9 mouse cellular contexts compared by ENCODE assay signal in the genomic region with DNA sequence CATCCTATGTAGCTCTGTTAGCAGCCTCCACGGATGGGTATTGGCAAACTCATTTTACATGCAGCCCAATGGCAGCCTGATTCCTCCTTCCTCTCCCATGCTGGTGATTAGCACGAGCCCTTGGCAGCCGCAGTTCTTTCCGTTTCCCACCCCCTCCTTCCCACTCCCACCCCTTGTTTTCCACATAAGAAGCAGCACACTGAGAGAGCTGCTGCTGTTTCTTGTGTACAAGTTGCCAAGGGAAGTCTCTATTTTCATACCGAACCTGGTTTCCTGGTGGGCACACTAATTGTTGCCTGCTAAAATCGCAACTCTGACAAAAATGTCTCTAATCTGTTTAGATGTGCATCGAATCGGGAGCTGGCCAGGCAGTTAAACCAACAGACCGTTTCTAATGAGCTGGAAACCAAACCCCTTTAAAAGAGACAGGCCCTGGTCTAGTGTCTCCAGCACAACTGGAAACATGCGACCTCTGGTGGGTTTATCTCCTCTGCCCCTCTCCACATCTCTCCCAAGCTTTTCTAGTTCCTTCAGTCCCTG.
DNase-seq lines count a peak whose midpoint lies in the region; ATAC-seq and TF ChIP-seq lines count a peak whose summit lies in the region.
"Had no signal": no experiment of that assay in that cellular context is flagged by ENCODE, and none has a peak within 500 bp of the region (broad histone marks: within the 10 kb centered on the region; RNA-seq: fewer than 3 reads in every experiment).

No protein-coding gene starts in this region.

- peak overlapping the region; percentile 26 for H3K4me2 ChIP-seq in embryonic facial prominence, embryonic 12.5 days (replicated peaks)
- H3K4me2 ChIP-seq in kidney, embryonic 14.5 days (replicated peaks; ENCODE audit: low read depth, low read length), result peak overlapping the region; percentile 28
- H3K4me2 ChIP-seq in neural tube, embryonic 14.5 days (ENCODE audit: low read depth, low read length), result peak overlapping the region; percentile 1; the same call in 1 of the 2 replicates

- DNase-seq in layer of hippocampus, adult 2 months (ENCODE audit: low spot score in 2 of 2), result peak; percentile 24 to 37
- DNase-seq in layer of hippocampus, adult 11-12 months (ENCODE audit: low spot score), result no peak
- no peak for DNase-seq in MN1 (ENCODE audit: low spot score)
- no peak for DNase-seq in cerebellum, adult 11 months
- no peak for DNase-seq in B cell, adult 2 months
- DNase-seq: heart, adult 18-20 months had no signal

- H3K4me3 ChIP-seq in layer of hippocampus, adult 2 months, result peak overlapping the region; percentile 2
- H3K4me3 ChIP-seq in embryonic facial prominence, embryonic 12.5 days, result no peak overlapping the region
- H3K4me3 ChIP-seq in kidney, embryonic 14.5 days (ENCODE audit: low read length), result no peak overlapping the region; the same call in 1 of the 2 replicates
- no peak overlapping the region for H3K4me3 ChIP-seq in neural tube, embryonic 14.5 days (ENCODE audit: low read depth, low read length)

- no peaks in the 10 kb centered on the region for H3K9me3 ChIP-seq in embryonic facial prominence, embryonic 12.5 days
- H3K9me3 ChIP-seq in kidney, embryonic 14.5 days (ENCODE audit: control insufficient read depth, low read length), result no peaks in the 10 kb centered on the region
- no peaks in the 10 kb centered on the region for H3K9me3 ChIP-seq in neural tube, embryonic 14.5 days (ENCODE audit: control insufficient read depth, low read length)

- H3K4me1 ChIP-seq in embryonic facial prominence, embryonic 12.5 days, result peaks cover 5% of the 10 kb centered on the region; the same call in 1 of the 2 replicates
- H3K4me1 ChIP-seq in kidney, embryonic 14.5 days (ENCODE audit: control insufficient read depth, insufficient read depth, low read length), result peaks cover 13% of the 10 kb centered on the region
- no peaks in the 10 kb centered on the region for H3K4me1 ChIP-seq in neural tube, embryonic 14.5 days (ENCODE audit: control insufficient read depth, insufficient read depth, low read length)

- 22% methylated on average over 10 of the region's 10 CpGs for WGBS in embryonic facial prominence, embryonic 12.5 days
- 13% methylated on average over 10 of the region's 10 CpGs for WGBS in kidney, embryonic 14.5 days
- WGBS in neural tube, embryonic 14.5 days, result 14% methylated on average over 10 of the region's 10 CpGs

- no peak for ATAC-seq in embryonic facial prominence, embryonic 12.5 days (ENCODE audit: insufficient number of reproducible peaks, insufficient read depth, low FRiP score, low TSS enrichment)
- ATAC-seq in kidney, embryonic 14.5 days (ENCODE audit: low FRiP score, low TSS enrichment), result peak; percentile 68
- ATAC-seq in neural tube, embryonic 14.5 days (ENCODE audit: low read depth), result peak; percentile 80

- H3K9ac ChIP-seq in embryonic facial prominence, embryonic 12.5 days, result no peak overlapping the region
- no peak overlapping the region for H3K9ac ChIP-seq in kidney, embryonic 14.5 days (ENCODE audit: low read depth, low read length)
- H3K9ac ChIP-seq in neural tube, embryonic 14.5 days (replicated peaks; ENCODE audit: low read depth, low read length), result no peak overlapping the region

- H3K27me3 ChIP-seq in embryonic facial prominence, embryonic 12.5 days, result no peaks in the 10 kb centered on the region
- H3K27me3 ChIP-seq in kidney, embryonic 14.5 days (ENCODE audit: control insufficient read depth, insufficient read depth, low read length), result no peaks in the 10 kb centered on the region
- H3K27me3 ChIP-seq in neural tube, embryonic 14.5 days (ENCODE audit: control insufficient read depth, insufficient read depth, low read length), result no peaks in the 10 kb centered on the region

- TF ChIP-seq CTCF in layer of hippocampus, adult 2 months (conservative IDR thresholded peaks at IDR 0.05), result no peak; the same call in 1 of the 2 replicates

- H3K36me3 ChIP-seq in embryonic facial prominence, embryonic 12.5 days, result no peaks in the 10 kb centered on the region
- H3K36me3 ChIP-seq in kidney, embryonic 14.5 days (ENCODE audit: control insufficient read depth, insufficient read depth, low read length), result no peaks in the 10 kb centered on the region
- no peaks in the 10 kb centered on the region for H3K36me3 ChIP-seq in neural tube, embryonic 14.5 days (ENCODE audit: control insufficient read depth, insufficient read depth, low read length)

- peak overlapping the region; percentile 46; the same call in 1 of the 2 replicates for H3K27ac ChIP-seq in layer of hippocampus, adult 2 months
- no peak overlapping the region for H3K27ac ChIP-seq in embryonic facial prominence, embryonic 12.5 days
- no peak overlapping the region for H3K27ac ChIP-seq in kidney, embryonic 14.5 days (ENCODE audit: low read depth, low read length)
- H3K27ac ChIP-seq in neural tube, embryonic 14.5 days (ENCODE audit: low read depth, low read length), result peak overlapping the region; percentile 52

Comparison
In these comparisons a context has a peak if more than half of its experiments do, and no peak if none do; other contexts are left out.
1. DNase-seq: peak in layer of hippocampus, adult 2 months (2 of 2); none in layer of hippocampus, adult 11-12 months (single experiment), MN1 (single experiment), cerebellum, adult 11 months (single experiment) and B cell, adult 2 months (0 of 2).
2. H3K27ac ChIP-seq: peak in layer of hippocampus, adult 2 months (single experiment) and neural tube, embryonic 14.5 days (single experiment); none in embryonic facial prominence, embryonic 12.5 days (single experiment) and kidney, embryonic 14.5 days (single experiment).
3. Peak in every context shown above with its lines, with median percentiles within 50 percentile points of each other: H3K4me2 ChIP-seq.